Mouse (Mus musculus) liver, embryonic 12.5 days (tissue): Measurements from ENCODE around the gene Ambp. TPM values are rescaled to one million over a fixed set of nuclear protein-coding genes. Genes with fewer than 3 reads are reported as not detected.
A peak's percentile ranks its signal among the peaks of the same experiment; 100 is the strongest.

Source experiments
- ATAC-seq: fragments of 200-750 bp; cut with Nextera tagmentation; 2 replicates; pipeline ENCODE4 v1.8.0; 2017; ENCODE audit warnings: moderate number of reproducible peaks, mild to moderate bottlenecking, moderate library complexity
- H3K27ac ChIP-seq: fragments of 300-500 bp; sonication (generic); 2 replicates; pipeline ENCODE4 v1.5.1; 2016; ENCODE audit warnings: mild to moderate bottlenecking
- H3K27me3 ChIP-seq: fragments of 300-500 bp; sonication (generic); replicated peaks from 2 replicates; pipeline ENCODE4 v1.6.1; 2016; ENCODE audit warnings: mild to moderate bottlenecking, moderate library complexity
- H3K36me3 ChIP-seq: fragments of 300-500 bp; sonication (generic); 2 replicates; pipeline ENCODE4 v1.6.1; 2016; ENCODE audit warnings: mild to moderate bottlenecking, moderate library complexity
- H3K4me1 ChIP-seq: fragments of 300-500 bp; sonication (generic); 2 replicates; pipeline ENCODE4 v1.6.1; 2016
- H3K4me2 ChIP-seq: fragments of 300-500 bp; sonication (generic); 2 replicates; pipeline ENCODE4 v1.6.1; 2016; ENCODE audit warnings: mild to moderate bottlenecking, moderate library complexity
- H3K4me3 ChIP-seq: fragments of 300-500 bp; sonication (generic); 2 replicates; pipeline ENCODE4 v1.5.1; 2016; ENCODE audit warnings: mild to moderate bottlenecking, moderate library complexity
- H3K9ac ChIP-seq: fragments of 300-500 bp; sonication (generic); 2 replicates; pipeline ENCODE4 v1.6.1; 2016; ENCODE audit warnings: mild to moderate bottlenecking, moderate library complexity
- H3K9me3 ChIP-seq: fragments of 300-500 bp; sonication (generic); replicated peaks from 2 replicates; pipeline ENCODE4 v1.6.1; 2016; ENCODE audit warnings: mild to moderate bottlenecking, moderate library complexity
- WGBS: fragments of 180-500 bp; shearing (Covaris S2); methylation state at CpG from one replicate; pipeline ENCODE4 v1.1.7; 2016; ENCODE audit not compliant: insufficient replicate concordance; 5-methylcytosine and 5-hydroxymethylcytosine counted together
- polyA plus RNA-seq: library from polyadenylated mRNA; unstranded; fragments of >200 nt; fragmentation: Nextera tagmentation; extraction: Ambion mirVana; gene quantifications from 2 replicates; pipeline ENCODE4 v1.2.1, GENCODE M21; 2016

The Ambp gene
- polyA plus RNA-seq, 1 experiment from 2014 or later = 615 TPM

DNA sequence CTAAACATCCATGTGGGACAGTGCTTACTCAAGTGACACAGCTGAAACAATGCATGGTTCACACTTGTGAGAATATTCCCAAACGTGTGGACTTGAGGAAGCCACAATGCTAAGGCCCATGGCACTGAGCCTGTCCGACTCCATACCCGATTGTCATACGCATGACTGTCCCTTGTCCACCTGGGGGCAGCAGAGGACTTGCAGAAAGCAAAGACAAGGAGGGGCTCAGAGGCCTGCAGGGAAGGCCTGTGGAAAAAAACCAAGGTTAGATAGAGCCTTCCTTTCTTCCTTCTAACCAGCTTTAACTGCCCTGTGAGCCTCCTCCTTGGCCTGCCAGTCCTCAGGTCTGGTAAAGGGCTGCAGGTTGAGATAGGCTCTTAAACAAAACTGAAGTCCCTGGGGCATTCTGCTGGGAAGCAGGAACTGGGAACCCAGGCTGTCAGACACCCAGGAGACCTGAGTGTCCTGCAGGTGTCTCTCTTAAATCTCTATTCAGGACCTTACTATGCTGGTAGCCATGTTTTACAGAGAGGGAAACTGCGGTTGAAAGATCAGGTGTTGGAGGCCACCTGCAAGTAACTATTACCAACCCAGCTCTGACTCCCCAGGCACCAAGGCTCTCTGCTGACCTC, 4.5 kb upstream of the Ambp start:
- Histone ChIP-seq H3K4me3 (no peak overlapping the region), H3K4me1 (0 out of 2 replicates have a peak, but pooled peaks cover 5% of the 10 kb centered on the region), H3K27me3 (no peaks in the 10 kb centered on the region), H3K27ac (0 out of 2 replicates have a peak overlapping the region, but pooled peaks have one; percentile 6), H3K9me3 (no peaks in the 10 kb centered on the region), H3K36me3 (no peaks in the 10 kb centered on the region), H3K4me2 (no peak overlapping the region), H3K9ac (no peak overlapping the region)
- ATAC-seq = 0 out of 2 replicates have a peak, but pooled peaks have one; percentile 25
- 13% methylated on average over 5 of the region's 5 CpGs for WGBS

GRCm38 (mm10) chr4:63158192-63158591, 3.6 kb upstream of the Ambp start:
- Histone ChIP-seq H3K4me3 (no peak overlapping the region), H3K4me1 (0 out of 2 replicates have a peak, but pooled peaks cover 5% of the 10 kb centered on the region), H3K27ac (no peak overlapping the region), H3K9ac (no peak overlapping the region), H3K36me3 (no peaks in the 10 kb centered on the region), H3K4me2 (no peak overlapping the region), H3K27me3 (no peaks in the 10 kb centered on the region), H3K9me3 (no peaks in the 10 kb centered on the region)
- no peak for ATAC-seq
- 75% methylated on average over 7 of the region's 7 CpGs for WGBS

DNA sequence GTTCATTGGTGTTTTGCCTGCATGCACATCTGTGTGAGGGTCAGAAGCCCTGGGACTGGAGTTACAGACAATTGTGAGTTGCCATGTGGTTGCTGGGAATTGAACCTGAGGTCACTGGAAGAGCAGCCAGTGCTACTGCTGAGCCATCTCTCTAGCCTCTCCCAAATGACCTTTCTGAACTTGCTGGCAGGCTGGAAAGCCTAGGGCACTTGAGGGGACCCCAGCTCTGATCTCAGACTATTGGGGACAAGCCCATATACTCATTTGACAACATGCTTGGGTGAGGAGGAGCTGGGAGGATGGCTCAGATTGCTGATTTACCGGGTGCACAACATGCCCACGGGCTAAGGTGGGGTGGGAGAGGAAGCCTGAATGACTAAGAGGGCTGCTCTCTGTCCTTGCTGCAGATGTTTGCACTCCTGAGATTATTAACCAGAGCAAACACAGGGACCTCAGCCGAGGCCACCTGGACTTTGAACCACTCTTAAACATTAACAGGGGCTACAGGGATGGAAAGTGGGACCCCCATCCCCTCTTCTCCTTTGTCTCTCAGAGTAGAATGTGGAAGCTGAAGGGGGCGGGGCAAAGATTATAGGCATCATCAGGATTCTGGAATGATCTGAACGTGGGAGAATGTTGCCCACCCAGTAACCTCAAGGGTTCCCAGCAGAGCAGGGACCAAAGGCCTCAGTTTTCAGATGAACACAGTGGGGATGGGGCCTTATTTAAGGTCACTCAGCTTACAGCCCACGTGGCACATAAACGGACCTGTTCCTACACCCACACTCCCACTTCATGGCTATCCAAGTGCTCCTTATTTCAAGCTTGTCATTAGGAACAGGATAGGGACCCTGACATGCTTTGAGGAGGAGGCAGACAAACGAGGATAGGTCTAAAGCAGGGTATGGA, 2.4 kb upstream of the Ambp start:
- WGBS = 41% methylated on average over 8 of the region's 8 CpGs
- Histone ChIP-seq H3K4me1 (0 out of 2 replicates have a peak, but pooled peaks cover 5% of the 10 kb centered on the region), H3K4me2 (no peak overlapping the region), H3K27me3 (no peaks in the 10 kb centered on the region), H3K9ac (no peak overlapping the region), H3K9me3 (no peaks in the 10 kb centered on the region), H3K27ac (peak overlapping the region; percentile 38; the same call in 1 of the 2 replicates), H3K4me3 (no peak overlapping the region), H3K36me3 (no peaks in the 10 kb centered on the region)
- ATAC-seq = peak; percentile 71

GRCm38 (mm10) chr4:63155596-63155995, 997 bp upstream of the Ambp start:
- Histone ChIP-seq H3K27me3 (no peaks in the 10 kb centered on the region), H3K9ac (no peak overlapping the region), H3K4me1 (0 out of 2 replicates have a peak, but pooled peaks cover 5% of the 10 kb centered on the region), H3K4me2 (no peak overlapping the region), H3K9me3 (no peaks in the 10 kb centered on the region), H3K4me3 (no peak overlapping the region), H3K27ac (no peak overlapping the region; the same call in 1 of the 2 replicates), H3K36me3 (peaks cover 5% of the 10 kb centered on the region; the same call in 1 of the 2 replicates)
- WGBS = 29% methylated on average over 2 of the region's 2 CpGs
- no peak for ATAC-seq

GRCm38 (mm10) chr4:63154028-63154427, 571 bp downstream of the Ambp start:
- no peaks in the 10 kb centered on the region for H3K27me3 ChIP-seq
- H3K4me1 ChIP-seq = 0 out of 2 replicates have a peak, but pooled peaks cover 5% of the 10 kb centered on the region
- peak; percentile 61 for ATAC-seq
- H3K9me3 ChIP-seq = no peaks in the 10 kb centered on the region
- H3K4me3 ChIP-seq = peak overlapping the region; percentile 46
- peaks cover 19% of the 10 kb centered on the region for H3K36me3 ChIP-seq
- WGBS = 36% methylated on average over 4 of the region's 4 CpGs
- 0 out of 2 replicates have a peak overlapping the region, but pooled peaks have one; percentile 28 for H3K9ac ChIP-seq
- H3K4me2 ChIP-seq = 0 out of 2 replicates have a peak overlapping the region, but pooled peaks have one; percentile 54
- peak overlapping the region; percentile 56; the same call in 1 of the 2 replicates for H3K27ac ChIP-seq

GRCm38 (mm10) chr4:63151127-63151526, 3.5 kb downstream of the Ambp start:
- WGBS = 47% methylated on average over 6 of the region's 6 CpGs
- Histone ChIP-seq H3K9ac (no peak overlapping the region), H3K27me3 (no peaks in the 10 kb centered on the region), H3K9me3 (peaks cover 5% of the 10 kb centered on the region), H3K36me3 (peaks cover 38% of the 10 kb centered on the region), H3K4me2 (peak overlapping the region; percentile 54), H3K4me3 (no peak overlapping the region), H3K27ac (no peak overlapping the region), H3K4me1 (0 out of 2 replicates have a peak, but pooled peaks cover 5% of the 10 kb centered on the region)
- no peak for ATAC-seq

- H3K4me2 ChIP-seq = no peak overlapping the region
- no peak overlapping the region for H3K27ac ChIP-seq
- H3K36me3 ChIP-seq = peaks cover 42% of the 10 kb centered on the region
- H3K9me3 ChIP-seq = peaks cover 5% of the 10 kb centered on the region
- no peak overlapping the region for H3K9ac ChIP-seq
- ATAC-seq = no peak
- H3K27me3 ChIP-seq = no peaks in the 10 kb centered on the region
- WGBS = 80% methylated on average over 6 of the region's 6 CpGs
- no peak overlapping the region for H3K4me3 ChIP-seq
- H3K4me1 ChIP-seq = no peaks in the 10 kb centered on the region
Measured at GRCm38 (mm10) chr4:63147268-63147667, 7.3 kb downstream of the Ambp start.

DNA sequence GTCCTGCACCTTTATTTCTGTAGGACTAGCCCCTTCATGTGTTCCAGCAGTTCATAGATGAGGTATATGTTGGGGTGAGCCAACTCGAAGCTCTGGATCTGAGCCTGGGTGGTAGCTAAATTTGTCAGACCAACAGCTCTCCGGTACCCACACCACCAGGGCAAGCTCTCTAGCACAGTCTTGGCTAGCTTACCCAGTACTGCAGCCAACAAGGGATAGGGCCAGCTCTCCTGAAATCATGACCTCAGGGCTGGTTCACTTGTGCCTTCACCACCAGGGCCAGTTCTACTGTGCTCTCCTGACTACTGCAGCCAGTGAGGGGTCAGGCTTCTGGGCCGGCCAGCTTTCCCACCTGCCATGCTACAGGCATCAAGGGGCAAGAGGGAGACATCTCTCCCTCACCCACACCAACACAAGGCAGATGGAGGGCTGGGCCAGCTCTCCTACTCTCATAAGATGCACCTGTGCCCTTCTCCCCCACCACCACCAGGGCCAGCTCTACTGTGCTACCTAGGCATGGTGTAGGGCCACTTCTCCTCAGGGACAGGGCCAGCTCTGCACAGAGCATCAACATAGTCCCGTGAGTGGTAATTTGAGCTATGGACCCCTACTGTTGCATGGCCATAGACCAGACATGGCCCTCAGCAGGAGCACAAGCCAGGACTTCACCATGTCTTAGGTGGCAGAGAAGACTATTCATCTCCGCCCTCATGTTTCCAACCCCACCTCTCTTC, 24.5 kb downstream of the Ambp start:
- WGBS = 64% methylated on average over 5 of the region's 5 CpGs
- Histone ChIP-seq H3K27ac (no peak overlapping the region), H3K27me3 (no peaks in the 10 kb centered on the region), H3K9me3 (no peaks in the 10 kb centered on the region), H3K36me3 (peaks cover 16% of the 10 kb centered on the region), H3K4me3 (no peak overlapping the region), H3K4me1 (no peaks in the 10 kb centered on the region), H3K9ac (no peak overlapping the region), H3K4me2 (no peak overlapping the region)
- 0 out of 2 replicates have a peak, but pooled peaks have one; percentile 15 for ATAC-seq

DNA sequence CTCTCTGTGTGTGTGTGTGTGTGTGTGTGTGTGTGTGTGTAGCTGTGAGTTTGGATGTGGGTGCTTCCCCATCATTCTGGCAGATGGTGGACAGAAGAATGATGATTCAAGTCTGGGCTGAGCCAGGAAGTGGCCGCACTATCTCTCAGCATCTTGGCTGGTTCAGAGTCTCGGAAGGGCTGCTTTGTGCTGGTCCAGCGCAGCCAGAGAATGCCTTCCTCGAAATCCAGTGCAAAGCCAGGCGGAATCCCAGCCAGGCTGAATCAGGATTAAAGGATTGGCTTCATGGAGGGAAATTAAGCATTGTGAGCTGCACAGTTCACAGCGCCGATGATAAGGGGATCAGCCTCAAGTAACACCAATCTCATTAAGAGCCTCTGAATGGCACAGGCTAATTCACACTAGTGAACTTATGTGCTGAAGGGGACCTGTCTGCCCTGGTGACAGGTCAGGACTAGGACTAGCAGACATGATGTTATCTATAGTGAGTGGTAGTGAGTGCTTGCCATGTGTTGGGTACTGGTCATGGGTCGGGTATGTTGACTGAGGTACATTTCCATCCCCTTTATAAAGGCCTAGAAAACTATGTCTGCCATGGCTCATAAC, 29.6 kb downstream of the Ambp start:
- Histone ChIP-seq H3K9ac (no peak overlapping the region), H3K9me3 (no peaks in the 10 kb centered on the region), H3K36me3 (peaks cover 13% of the 10 kb centered on the region), H3K4me3 (no peak overlapping the region), H3K27me3 (no peaks in the 10 kb centered on the region), H3K4me2 (no peak overlapping the region), H3K27ac (no peak overlapping the region), H3K4me1 (no peaks in the 10 kb centered on the region)
- ATAC-seq = no peak
- WGBS = 54% methylated on average over 8 of the region's 8 CpGs

GRCm38 (mm10) chr4:63118639-63119437, 35.8 kb downstream of the Ambp start:
- no peaks in the 10 kb centered on the region for H3K4me1 ChIP-seq
- ATAC-seq = 0 out of 2 replicates have a peak, but pooled peaks have one; percentile 18
- H3K9me3 ChIP-seq = no peaks in the 10 kb centered on the region
- WGBS = 55% methylated on average over 5 of the region's 5 CpGs
- peaks cover 13% of the 10 kb centered on the region for H3K36me3 ChIP-seq
- no peak overlapping the region for H3K27ac ChIP-seq
- no peak overlapping the region for H3K4me3 ChIP-seq
- no peak overlapping the region for H3K9ac ChIP-seq
- no peak overlapping the region for H3K4me2 ChIP-seq
- H3K27me3 ChIP-seq = no peaks in the 10 kb centered on the region
